Mouse (Mus musculus) intestine, postnatal 0 days (tissue): Measurements from ENCODE around the gene Igsf21. TPM values are rescaled to one million over a fixed set of nuclear protein-coding genes. Genes with fewer than 3 reads are reported as not detected.

Experiments used
- ATAC-seq: fragments of 200-750 bp; cut with Nextera tagmentation; 2 replicates; pipeline ENCODE4 v1.8.0; 2017; ENCODE audit warnings: mild to moderate bottlenecking, moderate TSS enrichment, moderate library complexity
- H3K27ac ChIP-seq: fragments of 300-500 bp; sonication (generic); 2 replicates; pipeline ENCODE4 v1.5.1; 2014; ENCODE audit warnings: mild to moderate bottlenecking, low read depth, low read length, moderate library complexity
- H3K27me3 ChIP-seq: fragments of 300-500 bp; sonication (generic); replicated peaks from 2 replicates; pipeline ENCODE4 v1.6.1; 2014; ENCODE audit warnings: low read length, mixed read lengths; ENCODE audit not compliant: control insufficient read depth, insufficient read depth
- H3K36me3 ChIP-seq: fragments of 300-500 bp; sonication (generic); 2 replicates; pipeline ENCODE4 v1.6.1; 2014; ENCODE audit warnings: mild to moderate bottlenecking, moderate library complexity; ENCODE audit not compliant: control insufficient read depth, insufficient read depth
- H3K4me1 ChIP-seq: fragments of 300-500 bp; sonication (generic); replicated peaks from 2 replicates; pipeline ENCODE4 v1.6.1; 2014; ENCODE audit warnings: antibody characterized with exemption, low read length, mixed read lengths; ENCODE audit not compliant: control insufficient read depth, insufficient read depth
- H3K4me2 ChIP-seq: fragments of 300-500 bp; sonication (generic); replicated peaks from 2 replicates; pipeline ENCODE4 v1.6.1; 2014; ENCODE audit warnings: low read depth, mild to moderate bottlenecking, moderate library complexity
- H3K4me3 ChIP-seq: fragments of 300-500 bp; sonication (generic); 2 replicates; pipeline ENCODE4 v1.5.1; 2014; ENCODE audit warnings: low read depth, low read length
- H3K9ac ChIP-seq: fragments of 300-500 bp; sonication (generic); 2 replicates; pipeline ENCODE4 v1.6.1; 2014; ENCODE audit warnings: mild to moderate bottlenecking, low read depth, low read length
- H3K9me3 ChIP-seq: fragments of 300-500 bp; sonication (generic); 2 replicates; pipeline ENCODE4 v1.6.1; 2016; ENCODE audit warnings: mixed run types; ENCODE audit not compliant: control insufficient read depth
- CTCF ChIP-seq: sonication (generic); IDR thresholded peaks from 2 replicates; pipeline ENCODE4 v1.5.1; 2016; ENCODE audit warnings: low read depth, mild to moderate bottlenecking, control low read depth, antibody characterized with exemption, moderate library complexity
- WGBS: fragments of 180-500 bp; shearing (Covaris S2); extraction: QIAGEN DNeasy Blood & Tissue Kit; methylation state at CpG from one replicate; pipeline ENCODE4 v1.1.7; 2014; 5-methylcytosine and 5-hydroxymethylcytosine counted together
- polyA plus RNA-seq: library from polyadenylated mRNA; unstranded; fragments of >200 nt; fragmentation: Nextera tagmentation; extraction: Ambion mirVana; gene quantifications from 2 replicates; pipeline ENCODE4 v1.2.1, GENCODE M21; 2015

Gene Igsf21
- polyA plus RNA-seq, result 0.89 and 0.93 TPM in 2 replicates

GRCm38 (mm10) chr4:140246180-140247005 lies at the start of gene Igsf21:
Gene Igsf21, minus strand, starts transcription at chr4:140246784.
- no peaks in the 10 kb centered on the region for H3K4me1 ChIP-seq
- WGBS, result 1% methylated on average over 59 of the region's 90 CpGs
- peaks cover 61% of the 10 kb centered on the region for H3K27me3 ChIP-seq
- no peak for ATAC-seq
- no peak within 1 kb of the TSS for H3K27ac ChIP-seq
- H3K36me3 ChIP-seq, result no peaks in the 10 kb centered on the region
- H3K9me3 ChIP-seq, result no peaks in the 10 kb centered on the region
- no peak for TF ChIP-seq CTCF
- no peak within 1 kb of the TSS for H3K9ac ChIP-seq
- no peak within 1 kb of the TSS for H3K4me3 ChIP-seq
- H3K4me2 ChIP-seq, result peak within 1 kb of the TSS; percentile 9

GRCm38 (mm10) chr4:140285726-140286316 lies 39.2 kb upstream of the Igsf21 start:
- no peak for ATAC-seq
- Histone ChIP-seq H3K36me3 (no peaks in the 10 kb centered on the region), H3K27ac (no peak overlapping the region), H3K9ac (no peak overlapping the region), H3K4me2 (no peak overlapping the region), H3K9me3 (no peaks in the 10 kb centered on the region), H3K4me1 (no peaks in the 10 kb centered on the region), H3K27me3 (no peaks in the 10 kb centered on the region), H3K4me3 (no peak overlapping the region)
- no peak for TF ChIP-seq CTCF
- WGBS, result 72% methylated on average over 5 of the region's 5 CpGs

GRCm38 (mm10) chr4:140283398-140283797 lies 36.8 kb upstream of the Igsf21 start:
- Histone ChIP-seq H3K36me3 (no peaks in the 10 kb centered on the region), H3K9ac (no peak overlapping the region), H3K27ac (no peak overlapping the region), H3K27me3 (no peaks in the 10 kb centered on the region), H3K9me3 (no peaks in the 10 kb centered on the region), H3K4me2 (no peak overlapping the region), H3K4me3 (no peak overlapping the region), H3K4me1 (no peaks in the 10 kb centered on the region)
- TF ChIP-seq CTCF, result no peak
- ATAC-seq, result no peak
- WGBS, result 7% methylated on average over 2 of the region's 2 CpGs

GRCm38 (mm10) chr4:140278269-140278668 lies 31.7 kb upstream of the Igsf21 start:
- no peak overlapping the region for H3K4me3 ChIP-seq
- H3K36me3 ChIP-seq, result no peaks in the 10 kb centered on the region
- H3K4me2 ChIP-seq, result no peak overlapping the region
- no peak for TF ChIP-seq CTCF
- ATAC-seq, result no peak
- WGBS, result 89% methylated on average over 2 of the region's 2 CpGs
- H3K27me3 ChIP-seq, result no peaks in the 10 kb centered on the region
- H3K27ac ChIP-seq, result no peak overlapping the region
- no peaks in the 10 kb centered on the region for H3K9me3 ChIP-seq
- H3K4me1 ChIP-seq, result no peaks in the 10 kb centered on the region
- no peak overlapping the region for H3K9ac ChIP-seq

GRCm38 (mm10) chr4:140271913-140272312 lies 25.3 kb upstream of the Igsf21 start:
- Histone ChIP-seq H3K36me3 (no peaks in the 10 kb centered on the region), H3K4me2 (no peak overlapping the region), H3K4me1 (no peaks in the 10 kb centered on the region), H3K4me3 (no peak overlapping the region), H3K9ac (no peak overlapping the region), H3K27me3 (no peaks in the 10 kb centered on the region), H3K9me3 (no peaks in the 10 kb centered on the region), H3K27ac (no peak overlapping the region)
- ATAC-seq, result no peak
- 87% methylated on average over 5 of the region's 5 CpGs for WGBS
- TF ChIP-seq CTCF, result no peak

GRCm38 (mm10) chr4:140270451-140270850 lies 23.9 kb upstream of the Igsf21 start:
- 68% methylated on average over 7 of the region's 7 CpGs for WGBS
- Histone ChIP-seq H3K9me3 (no peaks in the 10 kb centered on the region), H3K27me3 (no peaks in the 10 kb centered on the region), H3K36me3 (no peaks in the 10 kb centered on the region), H3K9ac (no peak overlapping the region), H3K4me3 (no peak overlapping the region), H3K27ac (no peak overlapping the region), H3K4me2 (no peak overlapping the region), H3K4me1 (no peaks in the 10 kb centered on the region)
- ATAC-seq, result no peak
- no peak for TF ChIP-seq CTCF
